Mouse (Mus musculus) CH12.LX (cell line): ENCODE results near the gene Thtpa.

Experiments
- CTCF ChIP-seq, 2 experiments: IDR thresholded peaks in 1 of 2; conservative IDR thresholded peaks in 1 of 2; 2 replicates each; pipeline ENCODE4 v1.5.1; 2011 to 2012; ENCODE audit warnings: low read depth in 2 of 2, low read length in 2 of 2, improper control_type of control experiment in 1 of 2, inconsistent platforms in 1 of 2, mild to moderate bottlenecking in 1 of 2, moderate library complexity in 1 of 2
- MYC ChIP-seq: IDR thresholded peaks from 2 replicates; pipeline ENCODE4 v1.6.1; 2011; ENCODE audit warnings: low read depth, mild to moderate bottlenecking, improper control_type of control experiment, low read length
- RAD21 ChIP-seq: IDR thresholded peaks from 2 replicates; pipeline ENCODE4 v1.6.1; 2011; ENCODE audit warnings: low read depth, mild to moderate bottlenecking, low read length, improper control_type of control experiment, moderate library complexity
- SIN3A ChIP-seq: IDR thresholded peaks from 2 replicates; pipeline ENCODE4 v1.6.1; 2012; ENCODE audit warnings: low read length, improper control_type of control experiment, inconsistent platforms
- ZC3H11A ChIP-seq: IDR thresholded peaks from 2 replicates; pipeline ENCODE4 v1.6.1; 2012; ENCODE audit warnings: low read depth, mild to moderate bottlenecking, inconsistent platforms, low read length, improper control_type of control experiment

DNA sequence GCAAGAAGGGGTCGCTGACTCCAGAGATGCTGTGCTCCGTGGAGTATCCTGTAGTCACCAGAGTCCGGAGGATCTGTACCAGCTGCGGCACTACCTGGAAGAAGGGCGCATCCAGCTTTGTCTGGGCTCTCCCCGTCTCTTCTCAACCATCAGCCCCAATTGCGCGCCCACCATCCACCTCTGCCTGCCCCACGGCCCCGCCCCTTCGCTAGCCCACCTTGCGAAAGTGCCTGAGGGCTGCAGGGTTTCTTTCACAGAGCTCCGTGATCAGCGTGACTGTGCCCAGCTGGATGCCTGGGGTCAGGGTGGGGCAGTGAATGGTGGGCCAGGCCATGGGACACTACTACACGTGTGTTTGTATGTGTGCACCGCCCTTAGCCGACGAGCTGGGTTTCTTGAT, 9.8 kb downstream of the Thtpa start:
- TF ChIP-seq SIN3A (no peak), MYC (no peak), CTCF (conservative IDR thresholded peaks at IDR 0.05 in 1 of 2, IDR thresholded peaks at IDR 0.05 in 1 of 2; ENCODE audit: low read depth in 2 of 2, low read length in 2 of 2) (no peak), ZC3H11A (no peak), RAD21 (no peak)
